Mouse (Mus musculus): ENCODE measurements at regions not wholly inside any gene's neighbourhood (a gene's known extent, or its start where the extent isn't known, plus 50 kb on each side); places are given as distances from the start of the nearest gene placed in this dataset.

- in situ Hi-C loops (cut with MboI; ENCODE audit: unreplicated experiment in 2 of 2): no loop called here
Observed at GRCm38 (mm10) chr3:140702271-140702681, 509.9 kb downstream of the Pdha2 start.

GRCm38 (mm10) chr3:140697295-140697694, 514.9 kb downstream of the Pdha2 start:
- in situ Hi-C loops (cut with MboI; ENCODE audit: unreplicated experiment in 2 of 2): no loop called here

- in situ Hi-C loops (cut with MboI; ENCODE audit: unreplicated experiment in 2 of 2): no loop called here
Observed at GRCm38 (mm10) chr3:140682794-140683193, 529.4 kb downstream of the Pdha2 start.

- in situ Hi-C loops (cut with MboI; ENCODE audit: unreplicated experiment in 2 of 2): no loop called here
Observed at GRCm38 (mm10) chr3:140645785-140646388, 566.3 kb downstream of the Pdha2 start.

GRCm38 (mm10) chr3:140619885-140620284, 592.3 kb downstream of the Pdha2 start:
- in situ Hi-C loops (cut with MboI; ENCODE audit: unreplicated experiment in 2 of 2): no loop called here

Measured in v-Abl transformed pro-B cells (cell line).